Mouse (Mus musculus): ENCODE results near the gene Scd4.
A peak's percentile ranks its signal among the peaks of the same experiment; 100 is the strongest.

Gene Scd4

GRCm38 (mm10) chr19:44332833-44333623 is at the start of gene Scd4:
Scd4 (plus strand) TSS chr19:44333092.
- peak in 1 of 2 experiments; percentile 52 for DNase-seq (ENCODE audit: low spot score in 2 of 2)

GRCm38 (mm10) chr19:44283157-44284024 is 49.5 kb upstream of the Scd4 start:
- no peak for DNase-seq (ENCODE audit: low spot score in 2 of 2)

- peak; percentile 91 to 94 for DNase-seq (ENCODE audit: low spot score in 2 of 2)
Observed at GRCm38 (mm10) chr19:44284025-44284695, 48.7 kb upstream of the Scd4 start.

- DNase-seq (ENCODE audit: low spot score in 2 of 2), result no peak
Observed at GRCm38 (mm10) chr19:44284723-44285122, 48.2 kb upstream of the Scd4 start.

GRCm38 (mm10) chr19:44285554-44285953 is 47.3 kb upstream of the Scd4 start:
- no peak for DNase-seq (ENCODE audit: low spot score in 2 of 2)

- DNase-seq (ENCODE audit: low spot score in 2 of 2), result no peak
Observed at GRCm38 (mm10) chr19:44286109-44286508, 46.8 kb upstream of the Scd4 start.

GRCm38 (mm10) chr19:44287415-44288110 is 45.3 kb upstream of the Scd4 start:
- DNase-seq (ENCODE audit: low spot score in 2 of 2), result no peak

- DNase-seq (ENCODE audit: low spot score in 2 of 2), result no peak
Observed at GRCm38 (mm10) chr19:44292083-44292482, 40.8 kb upstream of the Scd4 start.

GRCm38 (mm10) chr19:44292483-44292882 is 40.4 kb upstream of the Scd4 start:
- DNase-seq (ENCODE audit: low spot score in 2 of 2), result no peak

GRCm38 (mm10) chr19:44292941-44293768 is 39.7 kb upstream of the Scd4 start, which contains the start of gene Scd2:
Scd2 (plus strand) TSS chr19:44293674.
- DNase-seq (ENCODE audit: low spot score in 2 of 2), result no peak

- DNase-seq (ENCODE audit: low spot score in 2 of 2), result peak; percentile 93 to 97
Observed at GRCm38 (mm10) chr19:44293769-44294551, 38.9 kb upstream of the Scd4 start.

GRCm38 (mm10) chr19:44294588-44295041 is 38.3 kb upstream of the Scd4 start:
- DNase-seq (ENCODE audit: low spot score in 2 of 2), result peak; percentile 73 to 78

- no peak for DNase-seq (ENCODE audit: low spot score in 2 of 2)
Observed at GRCm38 (mm10) chr19:44295251-44295650, 37.6 kb upstream of the Scd4 start.

- DNase-seq (ENCODE audit: low spot score in 2 of 2), result peak; percentile 78 to 79
Observed at GRCm38 (mm10) chr19:44295741-44296140, 37.2 kb upstream of the Scd4 start.

- no peak for DNase-seq (ENCODE audit: low spot score in 2 of 2)
Observed at GRCm38 (mm10) chr19:44296186-44296585, 36.7 kb upstream of the Scd4 start.

- no peak for DNase-seq (ENCODE audit: low spot score in 2 of 2)
Observed at GRCm38 (mm10) chr19:44297068-44297760, 35.7 kb upstream of the Scd4 start.

- no peak for DNase-seq (ENCODE audit: low spot score in 2 of 2)
Observed at GRCm38 (mm10) chr19:44297862-44298261, 35.0 kb upstream of the Scd4 start.

GRCm38 (mm10) chr19:44299078-44299477 is 33.8 kb upstream of the Scd4 start:
- no peak for DNase-seq (ENCODE audit: low spot score in 2 of 2)

GRCm38 (mm10) chr19:44299902-44300301 is 33.0 kb upstream of the Scd4 start:
- DNase-seq (ENCODE audit: low spot score in 2 of 2), result no peak

Measured in right cerebral cortex, postnatal 36 days (tissue).